Mouse (Mus musculus) layer of hippocampus, postnatal 10 days (tissue): ENCODE measurements at regions not wholly inside any gene's neighbourhood (a gene's known extent, or its start where the extent isn't known, plus 50 kb on each side); places are given as distances from the start of the nearest gene placed in this dataset.
"Not testable (repeated sequence)": the region's sequence is repeated elsewhere in the genome, so short reads cannot be mapped to it uniquely, and the experiment has no call there.

ENCODE experiments used
- DNase-seq, 2 experiments: peaks; one replicate each; pipeline ENCODE4 v3.0.0; 2021; ENCODE audit warnings: low spot score in 2 of 2

GRCm38 (mm10) chr14:74182996-74183395 is 457.6 kb upstream of the Htr2a start:
- no peak for DNase-seq

GRCm38 (mm10) chr14:74201710-74202109 is 438.9 kb upstream of the Htr2a start:
- no peak for DNase-seq

GRCm38 (mm10) chr14:74205011-74205410 is 435.6 kb upstream of the Htr2a start:
- DNase-seq = no peak

- DNase-seq = no peak
Measured at GRCm38 (mm10) chr14:74217914-74218446, 422.7 kb upstream of the Htr2a start.

- DNase-seq = no peak
Measured at GRCm38 (mm10) chr14:74219761-74220160, 420.9 kb upstream of the Htr2a start.

GRCm38 (mm10) chr14:74222093-74222492 is 418.5 kb upstream of the Htr2a start:
- DNase-seq = no peak

- DNase-seq = no peak
Measured at GRCm38 (mm10) chr14:74229560-74230187, 411.0 kb upstream of the Htr2a start.

GRCm38 (mm10) chr14:74240212-74240611 is 400.4 kb upstream of the Htr2a start:
- DNase-seq = no peak

GRCm38 (mm10) chr14:74249263-74249878 is 391.3 kb upstream of the Htr2a start:
- no peak for DNase-seq

- DNase-seq = no peak
Measured at GRCm38 (mm10) chr14:74250021-74250420, 390.6 kb upstream of the Htr2a start.

- DNase-seq = peak; percentile 12 to 15
Measured at GRCm38 (mm10) chr14:74252189-74253145, 388.2 kb upstream of the Htr2a start.

- DNase-seq = no peak
Measured at GRCm38 (mm10) chr14:74255000-74255399, 385.6 kb upstream of the Htr2a start.

- no peak for DNase-seq
Measured at GRCm38 (mm10) chr14:74259437-74259836, 381.2 kb upstream of the Htr2a start.

GRCm38 (mm10) chr14:74267086-74267485 is 373.6 kb upstream of the Htr2a start:
- no peak for DNase-seq

- no peak for DNase-seq
Measured at GRCm38 (mm10) chr14:74294560-74294959, 346.1 kb upstream of the Htr2a start.

- DNase-seq = no peak
Measured at GRCm38 (mm10) chr14:74304483-74304882, 336.2 kb upstream of the Htr2a start.

- no peak for DNase-seq
Measured at GRCm38 (mm10) chr14:74306717-74307307, 333.8 kb upstream of the Htr2a start.

- not testable (repeated sequence) for DNase-seq
Measured at GRCm38 (mm10) chr14:74309451-74309850, 331.2 kb upstream of the Htr2a start.

GRCm38 (mm10) chr14:74327291-74327690 is 313.3 kb upstream of the Htr2a start:
- DNase-seq = no peak

- no peak for DNase-seq
Measured at GRCm38 (mm10) chr14:74350751-74351150, 289.9 kb upstream of the Htr2a start.

- DNase-seq = no peak
Measured at GRCm38 (mm10) chr14:74352286-74352685, 288.4 kb upstream of the Htr2a start.
